Mouse (Mus musculus) small intestine, adult 10 weeks (tissue): ENCODE measurements around the gene Olfr108. TPM values are rescaled to one million over a fixed set of nuclear protein-coding genes. Genes with fewer than 3 reads are reported as not detected.

Source experiments
- polyA plus RNA-seq: library from polyadenylated mRNA; stranded (reverse); fragments of 350-450 nt; fragmentation: Illumina TruSeq; extraction: RNeasy Lipid Tissue Mini Kit (QIAGEN cat#74804); gene quantifications from one replicate; pipeline ENCODE4 v1.2.3, GENCODE M21; 2014; ENCODE audit warnings: low replicate concordance

The Olfr108 gene
- not detected for polyA plus RNA-seq

DNA sequence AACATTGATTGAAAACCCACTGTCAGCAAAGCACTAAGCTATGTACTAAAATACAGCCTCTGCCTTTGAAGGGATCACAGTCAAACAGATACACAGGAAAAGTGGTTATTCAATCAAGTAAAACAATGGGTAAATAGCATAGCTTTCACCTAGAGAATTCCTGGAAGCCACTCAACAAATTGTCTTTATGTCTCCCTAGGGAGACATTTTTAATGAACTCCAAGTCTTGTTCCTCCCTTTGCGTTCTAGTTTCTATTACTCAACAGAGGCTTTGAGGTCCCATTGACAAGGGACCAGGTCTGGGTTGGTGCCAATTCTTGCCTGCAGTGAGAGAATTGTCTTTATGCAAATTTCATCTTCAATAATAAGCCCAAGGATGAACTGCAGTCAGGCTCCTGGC lies at the start of gene Olfr108:
Gene Olfr108, plus strand, starts transcription at position 301 of the 400 bp plus-strand sequence.

DNA sequence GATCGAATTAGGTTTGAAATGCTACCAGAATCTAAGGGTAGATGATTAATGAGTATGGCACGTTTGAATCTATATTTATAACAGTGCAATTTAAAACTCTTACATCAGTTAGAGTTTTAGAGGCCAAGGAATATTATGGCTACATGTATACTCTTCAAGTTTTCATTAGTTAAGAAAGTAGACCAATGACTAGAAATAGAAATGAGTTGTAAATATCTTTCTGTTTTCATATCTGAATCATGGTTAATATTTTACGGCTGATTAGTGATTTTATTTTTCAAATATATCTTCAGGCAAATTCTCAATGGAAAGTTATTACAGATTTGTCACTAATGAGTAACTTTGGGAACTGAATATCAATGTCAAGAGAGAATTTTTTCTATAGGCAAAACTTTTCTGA lies 46.4 kb upstream of the Olfr108 start, which contains the start of gene Olfr107:
Gene Olfr107, plus strand, starts transcription at position 301 of the 400 bp plus-strand sequence.

DNA sequence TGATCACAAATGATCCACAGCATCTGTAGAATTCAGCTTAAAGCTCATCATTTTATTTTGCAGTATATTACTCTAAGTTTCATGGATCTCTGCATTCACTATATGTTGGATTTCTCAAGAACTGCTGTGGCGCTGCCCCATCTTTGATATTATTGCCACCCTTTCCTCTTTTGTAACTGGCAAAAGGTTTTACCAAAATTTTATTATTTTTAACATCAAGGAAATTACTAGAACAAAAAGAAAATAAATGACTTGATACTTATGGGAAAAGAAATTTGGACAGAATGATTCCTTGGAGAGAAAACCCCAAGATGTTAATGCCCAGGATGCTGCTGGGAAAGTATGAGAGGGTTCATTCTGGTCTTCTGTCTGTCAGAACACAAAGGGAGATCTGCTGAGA lies 13.3 kb downstream of the Olfr108 start, which contains the start of gene Olfr109:
Gene Olfr109, plus strand, starts transcription at position 301 of the 400 bp plus-strand sequence.

DNA sequence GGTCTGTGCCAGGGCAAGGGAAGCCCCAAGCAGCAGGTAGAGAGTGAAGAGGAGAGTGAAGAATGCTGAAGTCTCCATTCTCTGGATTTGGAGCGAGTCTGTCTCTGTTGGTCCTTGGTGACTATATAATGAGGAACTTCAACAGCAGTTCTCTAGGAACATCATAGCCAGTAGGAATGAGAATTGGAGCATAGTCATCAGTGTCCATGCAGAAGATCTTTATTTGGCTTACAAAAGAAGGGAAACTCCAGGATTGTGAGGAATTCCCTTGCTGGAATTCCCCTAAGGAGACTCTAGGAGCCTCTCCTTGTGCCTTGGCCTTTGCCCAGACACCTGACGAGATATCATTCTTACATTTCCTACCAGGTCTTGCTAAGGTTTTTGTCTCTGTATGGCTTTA lies 38.2 kb downstream of the Olfr108 start, which contains the start of gene H2-M2:
Gene H2-M2, minus strand, starts transcription at position 101 of the 400 bp plus-strand sequence.

DNA sequence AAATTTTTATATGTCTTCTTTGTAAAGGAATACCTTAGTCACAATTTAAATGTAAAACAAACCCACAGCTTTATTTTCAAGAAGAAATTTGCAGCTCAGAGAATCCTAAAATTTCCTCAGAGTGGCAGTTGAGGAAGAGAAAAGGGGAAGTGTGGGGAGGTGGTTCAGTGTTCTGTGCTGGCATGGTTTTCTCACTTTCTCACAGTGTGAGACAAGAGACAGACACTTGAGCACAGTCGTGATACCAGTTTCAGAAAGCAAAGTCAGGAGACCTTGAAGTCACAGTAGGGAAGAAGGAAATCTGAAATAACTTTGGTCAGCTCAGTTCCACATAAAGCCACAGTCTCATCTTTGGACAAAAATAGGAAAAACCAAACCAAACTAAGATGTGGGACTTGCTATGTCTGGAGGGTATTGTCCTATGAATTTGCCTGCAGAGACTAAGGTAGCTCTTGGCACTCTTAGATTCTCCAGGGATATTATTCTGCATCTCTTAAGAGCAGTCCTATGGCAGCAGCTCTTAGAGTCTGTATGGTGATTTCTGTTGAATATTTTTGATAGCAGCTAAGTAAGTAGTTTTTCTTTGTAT lies 46.7 kb downstream of the Olfr108 start, which contains the start of gene Olfr110:
Gene Olfr110, plus strand, starts transcription at position 539 of the 589 bp plus-strand sequence.

Other genes starting within 250 kb of the Olfr108 start
- not detected for gene Olfr94, start 244.5 kb upstream of the Olfr108 start, polyA plus RNA-seq
- not detected for gene Olfr95, start 232.4 kb upstream of the Olfr108 start, polyA plus RNA-seq
- gene Olfr96, start 225.3 kb upstream of the Olfr108 start, polyA plus RNA-seq = not detected
- gene Olfr97, start 208.2 kb upstream of the Olfr108 start, polyA plus RNA-seq = not detected
- not detected for gene Olfr98, start 181.7 kb upstream of the Olfr108 start, polyA plus RNA-seq
- gene H2-M3, start 175.3 kb upstream of the Olfr108 start, polyA plus RNA-seq = 1.0 TPM
- not detected for gene Olfr99, start 162.0 kb upstream of the Olfr108 start, polyA plus RNA-seq
- not detected for gene Olfr101, start 141.2 kb upstream of the Olfr108 start, polyA plus RNA-seq
- not detected for gene Olfr102, start 128.4 kb upstream of the Olfr108 start, polyA plus RNA-seq
- gene Olfr103, start 105.8 kb upstream of the Olfr108 start, polyA plus RNA-seq = not detected
- gene Olfr104-ps, start 85.9 kb upstream of the Olfr108 start, polyA plus RNA-seq = not detected
- gene Olfr105-ps, start 66.4 kb upstream of the Olfr108 start, polyA plus RNA-seq = not detected
- not detected for gene Olfr106-ps, start 55.1 kb upstream of the Olfr108 start, polyA plus RNA-seq
- gene Olfr107, start 46.3 kb upstream of the Olfr108 start, polyA plus RNA-seq = not detected
- not detected for gene Olfr109, start 13.4 kb downstream of the Olfr108 start, polyA plus RNA-seq
- 4.4 TPM for gene H2-M2, start 38.1 kb downstream of the Olfr108 start, polyA plus RNA-seq
- gene Olfr110, start 47.0 kb downstream of the Olfr108 start, polyA plus RNA-seq = not detected
- gene Olfr111, start 62.5 kb downstream of the Olfr108 start, polyA plus RNA-seq = 0.45 TPM
- gene Olfr112, start 124.0 kb downstream of the Olfr108 start, polyA plus RNA-seq = not detected
- not detected for gene Olfr113, start 132.2 kb downstream of the Olfr108 start, polyA plus RNA-seq
- gene Olfr114, start 147.3 kb downstream of the Olfr108 start, polyA plus RNA-seq = not detected
- gene Olfr115, start 181.6 kb downstream of the Olfr108 start, polyA plus RNA-seq = not detected
- not detected for gene Olfr116, start 181.7 kb downstream of the Olfr108 start, polyA plus RNA-seq
- gene Olfr117, start 218.3 kb downstream of the Olfr108 start, polyA plus RNA-seq = not detected
- not detected for gene Olfr118, start 221.5 kb downstream of the Olfr108 start, polyA plus RNA-seq